Mouse (Mus musculus) liver, postnatal 0 days (tissue): ENCODE results near the gene Ncoa6.

Experiments used
- CTCF ChIP-seq: sonication (generic); IDR thresholded peaks from 2 replicates; pipeline ENCODE4 v1.5.1; 2016; ENCODE audit warnings: antibody characterized with exemption, low read depth
- EP300 ChIP-seq: IDR thresholded peaks from 2 replicates; pipeline ENCODE4 v1.6.1; 2016; ENCODE audit warnings: antibody characterized with exemption, low read depth, mild to moderate bottlenecking

- TF ChIP-seq EP300 (no peak), CTCF (no peak)
Measured at GRCm38 (mm10) chr2:155513543-155513942, 39.8 kb upstream of the Ncoa6 start.
